Mouse (Mus musculus) heart, postnatal 10 days (tissue): ENCODE data around the gene Stx17. TPM values are rescaled to one million over a fixed set of nuclear protein-coding genes. Genes with fewer than 3 reads are reported as not detected.
A peak's percentile ranks its signal among the peaks of the same experiment; 100 is the strongest.

Source experiments
- DNase-seq, 2 experiments: peaks; one replicate each; pipeline ENCODE4 v3.0.0; 2021
- intact Hi-C: fragments of 180-260 bp; cut with DNase I; formaldehyde crosslinking; loops from one replicate; pipeline ENCODE4 v1.15.1; 2025
- microRNA-seq, 2 experiments: library from miRNA; unstranded; fragments of <30 nt; microRNA quantifications; one replicate each; pipeline ENCODE4 v1.2.0; 2022
- total RNA-seq, 2 experiments: library from RNA; stranded (reverse); gene quantifications; 2 replicates each; pipeline ENCODE4 v1.2.3; 2021

Stx17 gene
- total RNA-seq, 2 experiments from 2014 or later = 27.1 to 27.4 TPM

DNA sequence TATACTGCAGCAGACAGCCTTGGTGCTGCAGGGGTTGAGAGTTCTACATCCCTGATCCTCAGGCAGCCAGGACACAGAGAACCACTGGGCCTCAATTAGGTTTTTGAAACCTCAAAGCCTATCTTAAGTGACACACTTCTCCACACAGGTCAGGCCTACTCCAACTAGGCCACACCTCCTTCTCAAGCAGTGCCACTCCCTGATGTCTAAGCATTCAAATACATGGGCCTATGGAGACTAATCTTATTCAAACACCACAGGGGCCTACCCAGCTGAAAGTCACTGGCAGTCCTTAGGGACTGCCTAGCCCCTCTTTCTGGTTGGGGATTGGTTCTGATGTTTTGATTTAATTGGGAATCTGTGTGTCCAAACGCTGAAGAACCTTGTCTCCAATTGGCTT lies 31.1 kb downstream of the Stx17 start:
- intact Hi-C loops = no loop called here
- no peak for DNase-seq

DNA sequence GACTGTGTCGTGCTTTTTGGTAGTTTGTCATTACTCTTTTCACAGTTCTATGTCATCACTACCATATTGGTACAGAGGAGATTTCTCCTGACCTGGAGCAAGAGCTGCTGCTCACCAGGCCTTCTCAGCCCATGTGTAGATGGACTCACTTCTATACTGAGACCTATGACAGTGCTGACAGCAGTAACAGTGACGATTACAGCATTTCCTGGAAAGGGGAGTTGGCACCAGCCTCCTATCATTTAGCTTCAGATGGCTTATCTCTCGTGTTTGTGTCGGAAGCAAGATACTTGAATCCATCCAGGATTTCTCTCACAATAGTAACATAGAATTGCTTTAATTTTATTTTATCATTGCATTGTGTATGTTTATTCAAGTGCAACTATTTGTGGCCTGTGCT lies 35.7 kb downstream of the Stx17 start:
- DNase-seq = no peak
- intact Hi-C loops = no loop called here

DNA sequence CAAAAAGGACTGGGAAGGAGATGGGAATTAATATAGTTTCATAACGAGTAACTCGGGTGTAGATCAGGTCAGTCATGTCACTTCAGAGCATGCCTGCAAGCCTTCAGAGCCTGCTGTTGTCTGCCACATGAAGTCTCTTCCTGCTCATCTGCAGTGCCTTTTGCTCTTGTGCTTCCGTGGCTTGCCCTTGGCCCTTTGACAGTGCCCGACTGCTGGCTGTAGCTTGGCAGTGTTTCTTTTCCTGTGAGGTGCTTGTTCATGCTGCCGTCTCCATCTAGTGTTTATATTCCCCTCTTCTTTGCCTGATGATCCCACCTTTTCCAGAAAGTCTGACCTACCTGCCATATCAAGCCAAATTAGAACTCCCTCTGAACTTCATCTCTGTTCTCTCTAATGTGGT lies 39.1 kb downstream of the Stx17 start:
- DNase-seq = peak; percentile 13 to 21
- intact Hi-C loops = no loop called here

DNA sequence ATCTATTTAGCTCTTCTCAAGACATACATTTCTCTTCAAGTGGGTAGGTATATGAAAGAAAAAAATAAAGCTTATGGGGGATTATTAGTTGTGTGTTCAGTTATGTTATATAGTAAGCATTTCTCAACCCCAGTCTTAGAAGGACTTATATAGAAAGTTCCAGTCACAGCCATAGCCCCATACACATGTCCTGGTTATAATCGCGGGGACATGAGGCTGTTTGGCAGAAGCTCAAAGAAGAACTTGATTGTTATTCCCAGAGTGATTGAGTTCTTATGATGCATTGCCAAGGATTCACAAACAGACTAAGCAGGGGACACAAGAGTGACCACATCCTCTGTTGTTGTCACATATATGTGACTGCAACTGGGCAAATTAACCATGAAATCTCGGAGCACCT lies 51.0 kb downstream of the Stx17 start:
- intact Hi-C loops = no loop called here
- DNase-seq = no peak

DNA sequence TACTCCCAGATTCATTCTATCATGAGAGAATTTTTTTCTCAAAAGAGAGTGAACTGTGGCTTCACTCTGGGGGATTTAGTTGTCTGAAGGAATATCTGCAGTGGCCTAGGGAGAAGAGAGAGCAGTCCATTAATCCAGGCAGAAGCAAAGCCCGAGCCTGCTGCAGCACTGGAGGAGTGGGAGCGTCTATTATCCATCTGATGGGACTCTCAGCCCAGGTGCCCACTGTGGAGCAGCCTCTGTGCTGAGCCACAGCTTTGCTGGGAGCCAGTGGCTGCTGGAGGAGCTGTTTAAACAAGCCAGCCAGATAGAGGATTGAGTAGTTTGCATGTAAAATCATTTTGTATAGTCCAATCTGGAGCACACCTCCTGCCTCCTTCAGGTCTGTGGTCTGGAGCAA lies 56.2 kb downstream of the Stx17 start:
- no peak for DNase-seq
- intact Hi-C loops = no loop called here

DNA sequence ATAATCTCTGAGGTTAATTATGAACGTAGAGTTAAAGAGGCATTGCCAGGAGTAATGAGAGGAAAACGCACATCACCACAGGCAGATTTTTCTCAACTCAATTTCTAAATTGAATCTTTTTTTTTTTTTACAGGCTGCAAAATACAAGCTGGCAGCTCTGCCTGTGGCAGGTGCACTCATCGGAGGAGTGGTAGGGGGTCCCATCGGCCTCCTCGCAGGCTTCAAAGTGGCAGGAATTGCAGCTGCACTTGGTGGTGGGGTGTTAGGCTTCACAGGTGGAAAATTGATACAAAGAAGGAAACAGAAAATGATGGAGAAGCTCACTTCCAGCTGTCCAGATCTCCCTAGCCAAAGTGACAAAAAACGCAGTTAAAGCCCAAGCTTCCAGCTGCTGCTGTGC lies 56.7 kb downstream of the Stx17 start:
- DNase-seq = no peak
- intact Hi-C loops = no loop called here

DNA sequence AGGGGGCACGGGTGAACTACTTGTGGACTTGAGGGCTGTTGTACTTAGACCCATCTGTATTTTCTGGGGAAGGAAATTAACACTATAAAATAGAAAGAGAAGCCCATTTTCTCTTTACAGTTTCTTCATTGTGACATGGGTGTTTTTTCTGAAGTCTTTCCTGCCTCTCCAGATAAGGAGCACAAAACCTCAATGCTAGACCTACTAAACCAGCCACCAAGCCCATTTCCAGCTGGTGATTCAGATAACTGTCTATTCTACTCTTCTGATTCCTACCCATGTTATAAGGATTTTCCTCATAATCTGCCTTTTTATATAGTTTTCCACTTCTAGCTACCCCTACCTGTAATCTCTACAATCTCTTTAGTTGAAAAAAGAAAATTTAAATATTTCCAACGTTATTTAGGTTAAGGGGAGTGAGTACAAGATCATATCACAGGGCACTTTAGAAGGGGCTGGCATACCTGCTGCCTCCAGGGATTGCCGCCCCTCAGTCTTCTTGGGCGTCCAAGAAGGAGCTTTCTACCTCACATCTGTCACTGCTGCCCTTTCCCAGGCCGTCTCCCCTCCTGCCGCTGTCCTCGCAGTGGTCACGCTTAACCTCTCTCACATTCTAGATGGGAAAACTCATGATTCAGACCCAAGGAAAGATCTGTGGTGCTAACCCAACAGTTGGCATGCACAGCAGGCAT lies 57.5 kb downstream of the Stx17 start:
- no peak for DNase-seq
- intact Hi-C loops = no loop called here

DNA sequence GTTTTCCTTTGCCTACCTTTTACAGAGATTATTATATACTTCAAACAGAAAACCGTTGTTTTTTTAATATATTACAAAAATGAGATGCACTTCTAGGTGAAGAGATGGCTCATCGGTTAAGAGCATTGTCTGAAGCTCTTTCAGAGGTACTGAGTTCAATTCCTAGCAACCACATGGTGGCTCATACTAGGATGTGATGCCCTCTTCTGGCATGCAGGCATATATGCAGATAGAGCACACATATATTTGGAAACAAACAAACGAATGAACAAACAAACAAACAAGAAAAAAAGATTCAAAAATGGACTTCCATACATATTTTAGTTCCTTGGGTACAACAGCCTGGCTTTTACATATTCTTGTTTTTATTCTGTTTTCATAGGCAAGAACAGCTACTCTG lies 73.2 kb downstream of the Stx17 start:
- intact Hi-C loops = loop anchor here (5.0 to 10.0 kb wide), 2 partner anchors 676 to 763 kb away; no protein-coding TSS in a partner anchor
- DNase-seq = no peak

DNA sequence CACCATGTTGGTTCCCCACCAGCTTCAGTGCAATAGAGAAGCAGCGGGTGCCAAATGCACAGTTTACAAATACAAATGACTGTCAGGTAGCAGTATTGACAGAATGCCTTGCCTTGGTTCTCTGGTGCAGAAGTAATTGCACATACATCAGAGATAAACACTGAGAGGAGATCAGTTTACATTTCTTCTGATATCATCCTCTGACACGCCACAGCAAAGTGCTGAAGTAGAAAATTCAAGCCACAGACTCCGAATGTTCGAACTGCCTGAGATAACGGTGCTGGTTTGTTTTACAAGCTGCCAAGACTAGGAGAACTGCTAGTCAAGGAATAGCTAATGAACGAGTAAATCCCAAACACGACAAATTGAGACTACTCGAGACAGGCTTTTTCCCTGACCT lies 73.7 kb downstream of the Stx17 start:
- intact Hi-C loops = loop anchor here (5.0 to 10.0 kb wide), 2 partner anchors 676 to 764 kb away; no protein-coding TSS in a partner anchor
- DNase-seq = no peak

DNA sequence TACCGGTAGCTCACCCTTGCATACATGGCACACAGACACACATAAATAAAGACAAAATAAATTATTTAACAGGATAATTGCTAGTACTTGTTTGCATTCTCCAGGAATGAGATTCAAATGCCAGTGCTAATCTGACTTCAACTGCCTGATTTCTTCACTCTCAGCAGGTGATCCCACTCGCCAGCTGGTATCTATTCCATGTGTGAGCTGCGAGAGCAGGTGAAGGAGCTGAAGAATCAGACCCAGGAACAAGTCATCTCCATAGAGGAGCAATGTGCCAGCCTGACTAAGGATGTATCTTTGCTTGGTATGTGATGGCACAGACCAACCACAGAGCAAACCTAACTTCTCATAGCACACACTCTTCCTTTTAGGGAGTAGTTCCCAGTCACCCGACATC lies 78.8 kb downstream of the Stx17 start:
- intact Hi-C loops = no loop called here
- DNase-seq = no peak

DNA sequence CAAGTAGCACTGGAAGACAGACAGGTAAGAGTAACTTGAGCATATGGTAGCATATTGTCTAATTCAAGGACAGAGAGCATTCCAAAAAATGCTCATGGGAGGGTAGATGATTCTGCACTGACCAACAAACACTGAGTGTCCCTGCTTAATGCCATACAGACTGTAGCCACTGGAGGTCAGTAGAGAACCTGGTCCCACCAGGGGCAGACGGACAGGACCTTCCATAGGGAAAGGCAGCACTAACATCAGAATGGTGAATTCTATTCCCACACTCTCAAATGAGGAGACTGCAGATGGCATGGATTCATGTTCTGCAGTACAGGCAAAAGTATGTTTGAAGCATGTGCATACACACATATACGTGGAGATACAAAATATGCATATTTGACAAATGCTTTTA lies 100.5 kb downstream of the Stx17 start:
- DNase-seq = peak; percentile 78 to 88
- intact Hi-C loops = loop anchor here (1.0 to 5.0 kb wide), 2 partner anchors 156 to 703 kb away; no protein-coding TSS in a partner anchor

DNA sequence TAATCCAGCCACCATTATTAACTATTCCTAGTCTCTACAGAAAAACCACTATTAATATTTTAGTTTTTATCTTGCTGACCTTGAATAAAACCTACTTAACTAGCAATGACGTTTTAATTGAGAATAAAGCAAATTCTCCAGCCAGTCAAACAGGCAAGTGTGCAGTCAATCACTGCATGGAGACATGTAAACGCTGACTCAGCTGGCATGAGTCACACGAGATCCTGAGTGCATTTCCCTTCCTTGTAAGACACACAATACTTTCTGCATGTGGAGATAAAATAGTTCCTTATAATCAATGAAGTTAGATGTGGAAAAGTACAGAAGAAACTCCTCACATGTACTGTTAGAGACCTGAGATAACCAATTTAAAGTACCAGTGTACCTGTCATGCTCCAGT lies 100.9 kb downstream of the Stx17 start:
- DNase-seq = no peak
- intact Hi-C loops = loop anchor here (1.0 to 5.0 kb wide), 2 partner anchors 156 to 703 kb away; no protein-coding TSS in a partner anchor

DNA sequence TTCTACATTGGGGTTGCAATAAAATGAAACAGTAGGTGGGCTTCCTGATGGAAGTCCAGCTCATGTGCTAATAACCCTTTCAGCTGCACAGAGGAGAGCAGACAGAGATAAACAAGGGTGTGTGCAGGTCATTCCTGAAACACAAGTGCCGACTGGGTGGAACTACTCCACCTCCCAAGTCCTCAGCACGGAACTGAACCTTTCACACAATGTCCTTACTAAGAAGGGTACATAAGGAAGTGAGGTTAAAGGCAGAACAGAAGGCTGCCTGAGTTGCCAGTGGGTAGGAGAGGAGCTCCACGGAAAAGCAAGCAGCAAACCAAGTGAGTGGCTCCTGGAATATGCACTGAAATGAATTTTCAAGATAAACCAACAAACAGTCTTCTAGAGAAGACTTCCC lies 102.1 kb downstream of the Stx17 start:
- intact Hi-C loops = loop anchor here (5.0 kb wide), 1 partner anchor 704 kb away; no protein-coding TSS in a partner anchor
- no peak for DNase-seq

Small RNA genes within 50 kb of the gene (microRNA-seq; reads per million reads assigned to microRNA genes)
- gene Mir1958 = 0 reads per million in 2 experiments

Other genes starting within 250 kb of the Stx17 start
- gene Nr4a3, start 79.8 kb upstream of the Stx17 start, total RNA-seq = 10 to 100 TPM in 1 of 2 experiments, 1 to 10 TPM in 1; 4.5 to 12.4 TPM
- 10 to 100 TPM; 30.3 to 35.1 TPM for gene Erp44, start 154.6 kb downstream of the Stx17 start, total RNA-seq
- 1 to 10 TPM; 3.7 to 5.2 TPM for gene Invs, start 154.8 kb downstream of the Stx17 start, total RNA-seq